Mouse (Mus musculus) kidney, adult 2 months (tissue): Measurements from ENCODE around the gene Gm11213. TPM values are rescaled to one million over a fixed set of nuclear protein-coding genes. Genes with fewer than 3 reads are reported as not detected.

ENCODE experiments used
- DNase-seq: peaks from one replicate; pipeline ENCODE4 v3.0.0; 2021
- H3K27ac ChIP-seq: fragments of 200-500 bp; 2 replicates; pipeline ENCODE4 v1.5.1; 2012; ENCODE audit warnings: low read depth, low read length, control low read depth, inconsistent platforms; ENCODE audit not compliant: insufficient read depth
- H3K27me3 ChIP-seq: fragments of 200-500 bp; replicated peaks from 2 replicates; pipeline ENCODE4 v1.6.1; 2012; ENCODE audit warnings: mild to moderate bottlenecking, moderate library complexity, low read length, inconsistent platforms; ENCODE audit not compliant: control insufficient read depth, insufficient read depth
- H3K36me3 ChIP-seq: fragments of 200-500 bp; 2 replicates; pipeline ENCODE4 v1.6.1; 2012; ENCODE audit warnings: mild to moderate bottlenecking, moderate library complexity, low read length, inconsistent platforms; ENCODE audit not compliant: control insufficient read depth, insufficient read depth
- H3K4me1 ChIP-seq: fragments of 200-500 bp; 2 replicates; pipeline ENCODE4 v1.6.1; 2011; ENCODE audit warnings: low read length; ENCODE audit not compliant: control insufficient read depth, insufficient read depth
- H3K4me3 ChIP-seq: fragments of 200-500 bp; 2 replicates; pipeline ENCODE4 v1.5.1; 2011; ENCODE audit warnings: mild to moderate bottlenecking, low read depth, low read length, control low read depth; ENCODE audit not compliant: insufficient read depth
- CTCF ChIP-seq: fragments of 200-500 bp; conservative IDR thresholded peaks from 2 replicates; pipeline ENCODE4 v1.5.1; 2011; ENCODE audit warnings: low read depth, mild to moderate bottlenecking, control low read depth, low read length, moderate library complexity, mixed read lengths; ENCODE audit not compliant: insufficient read depth, insufficient read length
- POLR2A ChIP-seq: fragments of 200-500 bp; IDR thresholded peaks from one replicate; pipeline ENCODE4 v1.6.1; 2011; ENCODE audit warnings: low read depth, low read length, control low read depth
- WGBS: fragments of 180-500 bp; shearing (Covaris S2); methylation state at CpG from one replicate; pipeline ENCODE4 v1.1.7; 2018; 5-methylcytosine and 5-hydroxymethylcytosine counted together
- polyA plus RNA-seq: library from polyadenylated mRNA; depleted of rRNA; stranded (reverse); fragments of >200 nt; gene quantifications from 2 replicates; pipeline ENCODE4 v1.2.3, GENCODE M21; 2012

Gene Gm11213
- polyA plus RNA-seq, 1 experiment = not detected

DNA sequence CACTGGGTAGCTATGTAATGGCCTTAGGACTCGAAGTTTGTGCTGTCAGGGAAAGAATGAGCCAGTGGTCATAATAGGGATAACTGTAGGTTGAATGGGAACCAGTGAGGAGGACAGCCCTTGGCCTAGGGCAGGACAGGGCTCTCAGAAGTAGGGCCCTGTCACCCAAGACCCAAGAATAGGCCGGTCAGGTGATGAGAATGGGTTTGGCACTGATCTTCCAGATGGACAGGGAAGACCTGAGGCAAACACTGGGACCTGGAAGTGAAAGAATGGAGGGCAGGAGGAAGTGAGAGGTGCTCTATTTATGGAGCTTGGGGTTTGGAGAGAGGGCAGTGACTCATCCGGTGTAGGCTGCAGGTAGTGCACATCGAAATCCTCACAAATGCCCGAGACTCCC lies 48.4 kb downstream of the Gm11213 start:
- Histone ChIP-seq H3K36me3 (no peaks in the 10 kb centered on the region; the same call in 1 of the 2 replicates), H3K27me3 (no peaks in the 10 kb centered on the region), H3K4me1 (peaks cover 30% of the 10 kb centered on the region), H3K4me3 (no peak overlapping the region), H3K27ac (no peak overlapping the region)
- no peak for DNase-seq
- TF ChIP-seq CTCF = no peak
- TF ChIP-seq POLR2A = no peak
- WGBS = 67% methylated on average over 5 of the region's 5 CpGs

DNA sequence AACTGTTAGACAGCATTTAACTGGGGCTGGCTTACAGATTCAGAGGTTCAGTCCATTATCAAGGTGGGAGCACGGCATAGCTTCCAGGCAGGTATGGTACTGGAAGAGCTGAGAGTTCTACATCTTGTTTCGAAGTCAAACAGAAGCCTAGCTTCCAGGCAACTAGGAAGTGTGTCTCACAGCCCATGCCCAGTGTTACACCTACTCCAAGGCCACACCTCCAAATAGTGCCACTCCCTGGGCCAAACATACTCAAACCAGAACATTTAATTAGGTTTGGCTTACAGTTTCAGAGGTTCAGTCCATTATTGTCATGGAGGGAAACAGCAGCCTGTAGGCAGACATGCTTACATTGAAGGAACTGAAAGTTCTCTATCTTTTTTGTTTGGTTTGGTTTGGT lies 50.0 kb downstream of the Gm11213 start:
- H3K4me1 ChIP-seq = peaks cover 18% of the 10 kb centered on the region
- DNase-seq = no peak
- H3K4me3 ChIP-seq = no peak overlapping the region
- H3K27ac ChIP-seq = no peak overlapping the region
- no peaks in the 10 kb centered on the region for H3K27me3 ChIP-seq
- WGBS = 95% methylated on average over 2 of the region's 2 CpGs
- TF ChIP-seq POLR2A (no peak), CTCF (no peak)
- H3K36me3 ChIP-seq = peaks cover 10% of the 10 kb centered on the region; the same call in 1 of the 2 replicates

DNA sequence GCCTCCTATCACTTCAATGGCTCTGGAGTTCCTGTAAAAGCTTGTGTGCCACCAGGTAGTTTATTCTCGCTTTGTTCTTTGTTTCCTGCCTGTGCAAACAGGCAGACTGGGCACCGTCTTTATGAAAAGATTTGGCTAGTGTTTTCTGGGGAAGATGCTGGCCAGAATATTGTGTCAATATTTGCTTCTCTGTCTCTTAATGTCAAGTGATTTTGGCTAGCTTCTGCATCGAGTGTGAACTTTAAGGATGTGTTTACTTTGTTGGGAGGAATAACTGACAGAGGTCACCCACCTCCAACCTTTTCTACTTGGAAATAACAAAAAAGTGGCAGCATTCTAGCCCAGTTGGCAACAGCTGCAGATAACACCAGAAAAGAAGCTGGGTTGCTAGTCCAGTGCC lies 50.4 kb downstream of the Gm11213 start:
- no peak for DNase-seq
- H3K36me3 ChIP-seq = peaks cover 10% of the 10 kb centered on the region; the same call in 1 of the 2 replicates
- no peak overlapping the region for H3K27ac ChIP-seq
- H3K4me1 ChIP-seq = peaks cover 18% of the 10 kb centered on the region
- H3K27me3 ChIP-seq = no peaks in the 10 kb centered on the region
- 62% methylated on average over 3 of the region's 3 CpGs for WGBS
- TF ChIP-seq CTCF (no peak), POLR2A (no peak)
- H3K4me3 ChIP-seq = no peak overlapping the region

DNA sequence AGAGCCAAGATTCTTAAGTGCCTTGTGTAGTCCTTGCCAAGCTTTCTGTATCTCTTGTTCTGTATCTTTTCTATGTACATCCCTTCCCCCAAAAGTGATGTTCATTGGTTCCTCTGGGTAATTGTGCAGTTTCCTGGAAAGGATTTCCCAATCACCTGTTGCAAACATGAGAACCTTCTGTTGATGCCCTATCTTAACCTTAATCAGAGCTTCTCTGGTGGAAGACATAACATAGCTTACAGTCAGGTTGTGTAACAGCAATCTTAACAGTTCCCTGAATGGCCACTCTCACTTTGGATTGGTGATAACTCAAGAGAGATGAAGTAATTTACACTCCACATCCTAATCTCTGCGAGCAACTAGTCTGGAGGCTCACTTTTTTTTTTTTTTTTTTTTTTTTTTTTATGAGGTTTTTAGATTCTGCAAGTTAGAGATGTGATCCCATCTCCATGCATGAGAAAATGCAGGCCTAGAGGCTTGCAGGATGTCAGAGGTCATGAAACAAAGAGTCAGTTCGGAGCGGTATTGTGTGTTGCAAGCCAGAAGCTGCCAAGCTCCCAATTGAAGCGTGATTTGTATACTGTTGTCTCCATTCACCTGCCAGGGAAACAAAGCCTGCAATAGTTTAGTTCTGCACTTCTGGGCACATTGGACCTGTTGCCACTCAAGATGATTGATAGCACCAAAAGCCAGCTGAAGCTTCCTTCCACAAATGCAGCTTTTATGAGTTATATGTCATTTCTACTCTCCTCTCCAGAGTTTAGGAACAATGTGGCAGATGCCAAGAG lies 51.1 kb downstream of the Gm11213 start:
- Histone ChIP-seq H3K4me3 (no peak overlapping the region), H3K4me1 (peaks cover 18% of the 10 kb centered on the region), H3K36me3 (peaks cover 13% of the 10 kb centered on the region; the same call in 1 of the 2 replicates), H3K27ac (no peak overlapping the region), H3K27me3 (no peaks in the 10 kb centered on the region)
- no peak for DNase-seq
- 57% methylated on average over 4 of the region's 4 CpGs for WGBS
- TF ChIP-seq POLR2A (no peak), CTCF (no peak)

DNA sequence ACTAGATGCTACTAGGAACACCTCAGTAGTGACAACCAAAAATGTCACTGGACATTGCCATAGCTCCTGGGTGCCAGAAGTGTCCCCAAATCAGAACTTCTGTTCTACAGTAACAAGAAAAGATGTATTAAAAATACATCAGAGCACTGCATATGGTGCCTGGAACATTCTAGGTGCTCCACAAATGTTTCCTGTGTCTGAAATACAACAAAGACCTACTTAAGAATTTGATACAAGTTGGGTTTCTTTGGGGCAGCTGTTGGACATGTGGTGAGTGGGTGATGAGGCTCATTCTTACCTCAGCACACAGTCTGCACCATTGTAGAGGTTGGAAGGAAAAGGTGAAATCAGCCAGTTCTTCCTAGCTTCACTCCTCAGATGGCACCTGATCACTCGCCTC lies 52.2 kb downstream of the Gm11213 start:
- TF ChIP-seq CTCF (no peak), POLR2A (no peak)
- 97% methylated on average over 1 of the region's 1 CpGs for WGBS
- Histone ChIP-seq H3K4me3 (no peak overlapping the region), H3K36me3 (peaks cover 16% of the 10 kb centered on the region; the same call in 1 of the 2 replicates), H3K27me3 (no peaks in the 10 kb centered on the region), H3K4me1 (peaks cover 16% of the 10 kb centered on the region), H3K27ac (no peak overlapping the region)
- no peak for DNase-seq

DNA sequence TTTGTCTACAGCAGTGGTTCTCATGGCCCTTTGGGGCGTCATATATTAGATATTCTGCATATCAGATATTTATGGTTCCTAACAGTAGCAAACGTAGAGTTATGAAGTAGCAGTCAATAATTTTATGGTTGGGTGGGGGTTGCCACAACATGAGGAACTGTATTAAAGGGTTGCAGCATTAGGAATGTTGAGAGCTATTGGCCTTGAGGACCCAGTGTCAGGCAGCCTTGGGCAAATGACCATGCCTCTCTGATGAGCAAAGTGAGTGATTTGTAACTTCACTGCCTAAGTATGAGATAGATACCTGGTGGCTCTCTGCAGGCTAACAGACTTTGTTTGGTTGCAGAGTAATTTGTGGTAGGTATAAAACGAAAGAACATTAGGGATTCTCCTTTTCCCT lies 54.2 kb downstream of the Gm11213 start:
- peaks cover 16% of the 10 kb centered on the region; the same call in 1 of the 2 replicates for H3K36me3 ChIP-seq
- TF ChIP-seq POLR2A (no peak), CTCF (no peak)
- WGBS = 92% methylated on average over 3 of the region's 3 CpGs
- no peak overlapping the region for H3K4me3 ChIP-seq
- no peak overlapping the region for H3K27ac ChIP-seq
- no peak for DNase-seq
- no peaks in the 10 kb centered on the region for H3K27me3 ChIP-seq
- H3K4me1 ChIP-seq = peaks cover 7% of the 10 kb centered on the region; the same call in 1 of the 2 replicates

DNA sequence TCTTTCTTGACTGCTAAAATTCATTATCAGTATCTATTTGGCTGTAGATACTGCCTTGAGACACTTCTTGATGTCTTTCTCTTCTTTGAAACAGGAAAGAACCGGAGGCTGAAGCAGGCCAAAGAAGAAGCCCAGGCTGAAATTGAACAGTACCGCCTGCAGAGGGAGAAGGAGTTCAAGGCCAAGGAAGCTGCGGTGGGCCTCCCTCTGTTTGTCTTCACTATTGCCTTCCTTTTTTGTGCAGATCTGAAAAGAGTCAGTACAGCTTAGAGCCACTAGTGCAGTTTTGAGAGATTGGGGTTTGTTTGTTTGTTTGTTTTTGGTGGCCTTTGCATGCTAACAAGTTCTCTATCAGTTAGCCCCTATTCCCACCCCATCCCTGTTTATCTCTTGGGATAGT lies 56.6 kb downstream of the Gm11213 start:
- no peak overlapping the region for H3K4me3 ChIP-seq
- no peak overlapping the region for H3K27ac ChIP-seq
- no peaks in the 10 kb centered on the region for H3K27me3 ChIP-seq
- no peak for DNase-seq
- TF ChIP-seq CTCF (no peak), POLR2A (no peak)
- H3K36me3 ChIP-seq = peaks cover 16% of the 10 kb centered on the region; the same call in 1 of the 2 replicates
- peaks cover 13% of the 10 kb centered on the region; the same call in 1 of the 2 replicates for H3K4me1 ChIP-seq
- 64% methylated on average over 3 of the region's 3 CpGs for WGBS
